Mouse (Mus musculus) bone marrow, adult 2 months (tissue): ENCODE results near the gene Large1. TPM values are rescaled to one million over a fixed set of nuclear protein-coding genes. Genes with fewer than 3 reads are reported as not detected.

Source experiments
- H3K27ac ChIP-seq: fragments of 200-500 bp; 2 replicates; pipeline ENCODE4 v1.5.1; 2012; ENCODE audit warnings: low read depth, mild to moderate bottlenecking, control low read depth, inconsistent platforms, low read length; ENCODE audit not compliant: control insufficient read depth, poor library complexity, insufficient read depth
- H3K4me1 ChIP-seq: fragments of 200-500 bp; 2 replicates; pipeline ENCODE4 v1.6.1; 2011; ENCODE audit warnings: low read length; ENCODE audit not compliant: control insufficient read depth, insufficient read depth
- H3K4me3 ChIP-seq: fragments of 200-500 bp; replicated peaks from 2 replicates; pipeline ENCODE3; 2011; ENCODE audit warnings: mild to moderate bottlenecking, low read depth, low read length, control low read depth; ENCODE audit not compliant: control insufficient read depth
- CTCF ChIP-seq: fragments of 200-500 bp; IDR thresholded peaks from 2 replicates; pipeline ENCODE4 v1.5.1; 2011; ENCODE audit warnings: low read length, control low read depth; ENCODE audit not compliant: control insufficient read depth, insufficient read depth
- POLR2A ChIP-seq: fragments of 200-500 bp; IDR thresholded peaks from 2 replicates; pipeline ENCODE4 v1.6.1; 2011; ENCODE audit warnings: low read depth, mild to moderate bottlenecking, control low read depth, low read length, borderline replicate concordance; ENCODE audit not compliant: control insufficient read depth
- WGBS: fragments of 180-500 bp; shearing (Covaris S2); methylation state at CpG from one replicate; pipeline ENCODE4 v1.1.7; 2018; 5-methylcytosine and 5-hydroxymethylcytosine counted together
- polyA plus RNA-seq: library from polyadenylated mRNA; stranded (reverse); fragments of >200 nt; gene quantifications from 2 replicates; pipeline ENCODE4 v1.2.4, GENCODE M21; 2011; ENCODE audit warnings: low replicate concordance; ENCODE audit not compliant: missing spikeins, insufficient read depth, insufficient read length

Gene Large1
- polyA plus RNA-seq, 1 experiment: 2.1 TPM

DNA sequence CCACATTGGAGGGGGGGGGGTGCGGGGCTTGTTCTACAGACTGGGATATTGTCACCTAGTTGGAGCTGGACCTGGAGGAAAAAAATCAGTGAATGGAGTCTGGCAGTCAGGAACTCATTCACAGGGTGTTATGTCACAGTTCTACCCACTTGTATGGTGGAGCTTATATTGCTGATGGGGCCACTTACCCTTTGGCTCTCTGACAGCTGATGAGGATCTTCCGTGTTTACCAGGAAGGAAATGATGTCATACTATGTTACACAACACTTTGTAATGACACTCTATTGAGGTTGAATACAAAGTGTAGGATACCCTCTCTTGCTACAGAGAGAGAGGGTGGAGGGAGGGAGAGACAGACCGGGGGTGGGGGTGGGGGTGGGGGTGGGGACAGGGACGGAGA is 517.5 kb downstream of the Large1 start:
- Histone ChIP-seq H3K4me3 (no peak overlapping the region), H3K27ac (no peak overlapping the region), H3K4me1 (peaks cover 3% of the 10 kb centered on the region; the same call in 1 of the 2 replicates)
- no peak for TF ChIP-seq POLR2A
- 48% methylated on average over 4 of the region's 4 CpGs for WGBS

DNA sequence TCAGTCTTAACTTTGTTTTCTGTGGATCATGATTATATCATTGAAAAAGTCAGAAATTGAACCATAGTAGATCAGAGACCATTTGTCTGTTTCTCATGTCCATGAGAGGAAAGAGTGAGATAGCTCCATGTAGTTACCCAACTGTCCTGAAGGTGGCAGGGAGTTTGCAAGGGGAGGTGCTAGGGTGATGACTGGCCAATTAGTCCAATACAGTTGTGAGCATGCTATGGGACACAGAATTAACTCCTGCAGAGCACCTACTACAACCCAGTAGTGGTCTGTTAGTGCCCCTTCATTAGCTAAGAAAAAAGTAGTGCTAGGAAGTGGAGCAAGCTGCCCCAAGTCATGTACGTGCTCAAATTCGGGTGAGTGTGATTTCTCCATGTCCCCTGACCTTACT is 520.2 kb downstream of the Large1 start:
- 49% methylated on average over 2 of the region's 2 CpGs for WGBS
- 0 out of 2 replicates have a peak, but pooled peaks have one; percentile 8 for TF ChIP-seq CTCF
- no peak for TF ChIP-seq POLR2A

DNA sequence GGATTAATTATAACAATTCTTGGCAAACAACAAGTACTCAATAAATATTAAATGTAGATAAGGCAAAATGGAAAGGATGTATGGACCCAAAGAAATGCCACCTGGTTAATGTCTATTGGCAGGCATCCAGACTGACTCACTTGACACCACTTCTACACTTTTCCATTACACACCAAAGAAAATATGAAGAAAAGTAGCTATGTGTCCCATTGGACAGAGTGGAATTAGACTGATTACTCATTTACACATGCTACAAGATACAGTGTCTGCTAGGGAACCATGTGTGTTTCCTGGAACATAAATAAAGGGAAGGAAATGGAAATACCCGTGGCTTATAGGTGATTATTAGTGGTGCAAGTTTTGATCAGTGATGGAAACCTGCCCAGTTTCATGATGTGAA is 521.0 kb downstream of the Large1 start:
- 11% methylated on average over 1 of the region's 1 CpGs for WGBS
- TF ChIP-seq POLR2A (no peak), CTCF (no peak)
- H3K4me3 ChIP-seq: no peak overlapping the region
- H3K4me1 ChIP-seq: peaks cover 3% of the 10 kb centered on the region; the same call in 1 of the 2 replicates
- no peak overlapping the region for H3K27ac ChIP-seq

More for the DNA sequence above, 520.2 kb downstream of the Large1 start:
- no peak overlapping the region for H3K27ac ChIP-seq
- peaks cover 3% of the 10 kb centered on the region; the same call in 1 of the 2 replicates for H3K4me1 ChIP-seq
- no peak overlapping the region for H3K4me3 ChIP-seq

DNA sequence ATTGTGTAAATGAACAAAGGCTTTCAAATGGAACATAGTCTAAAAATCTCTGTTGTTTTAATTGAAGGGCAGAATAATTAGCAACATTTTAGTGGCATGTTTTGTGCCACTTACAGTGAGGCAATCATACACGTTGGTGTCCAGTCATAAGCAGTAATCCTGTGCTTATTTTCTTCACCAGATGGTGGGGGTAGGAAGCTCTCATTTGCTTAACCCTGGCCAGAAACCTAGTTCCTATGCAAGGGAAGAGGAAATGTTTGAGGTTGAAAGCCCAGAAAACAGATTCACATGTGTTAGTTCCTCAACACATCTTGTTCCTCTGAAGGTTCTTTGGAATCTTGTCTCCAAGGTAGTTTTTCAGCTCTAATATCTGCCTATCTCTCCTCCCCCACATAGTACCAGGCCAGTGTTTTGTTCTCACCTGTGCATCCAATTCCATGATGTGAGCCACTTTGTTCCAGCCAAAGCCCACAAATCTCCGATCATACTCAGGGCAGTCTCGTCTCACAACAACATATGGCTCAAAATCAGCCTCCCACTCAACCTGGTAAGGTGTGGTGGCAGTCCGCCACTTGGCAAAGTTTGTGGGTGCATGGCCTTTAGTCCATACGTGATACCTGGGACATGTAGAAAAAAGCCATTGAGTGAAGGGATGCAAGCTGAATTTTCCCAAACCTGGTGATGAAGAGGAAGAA is 535.5 kb downstream of the Large1 start:
- Histone ChIP-seq H3K27ac (no peak overlapping the region), H3K4me3 (no peak overlapping the region), H3K4me1 (peaks cover 2% of the 10 kb centered on the region; the same call in 1 of the 2 replicates)
- TF ChIP-seq CTCF (no peak), POLR2A (no peak)
- 61% methylated on average over 5 of the region's 5 CpGs for WGBS

DNA sequence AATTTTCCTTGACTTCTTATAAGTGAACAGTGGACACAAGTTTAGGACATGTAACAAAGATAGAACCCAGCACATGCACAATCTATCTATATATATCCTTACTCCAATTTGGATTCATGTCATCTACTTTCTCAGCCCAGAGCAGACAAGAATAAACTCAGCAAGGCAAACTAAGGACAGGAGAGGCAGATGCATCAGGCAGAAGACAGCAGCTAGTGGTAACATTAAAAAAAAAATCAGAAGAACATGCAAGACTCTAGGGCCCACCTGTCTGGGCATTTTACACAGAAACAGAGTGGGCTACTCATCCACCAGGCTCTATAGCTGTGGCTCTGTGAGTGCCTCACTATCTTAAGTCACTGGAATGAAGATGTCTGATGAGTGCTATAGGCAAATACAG is 536.7 kb downstream of the Large1 start:
- Histone ChIP-seq H3K27ac (no peak overlapping the region), H3K4me1 (peaks cover 2% of the 10 kb centered on the region; the same call in 1 of the 2 replicates), H3K4me3 (no peak overlapping the region)
- TF ChIP-seq CTCF: no peak
- no peak for TF ChIP-seq POLR2A

DNA sequence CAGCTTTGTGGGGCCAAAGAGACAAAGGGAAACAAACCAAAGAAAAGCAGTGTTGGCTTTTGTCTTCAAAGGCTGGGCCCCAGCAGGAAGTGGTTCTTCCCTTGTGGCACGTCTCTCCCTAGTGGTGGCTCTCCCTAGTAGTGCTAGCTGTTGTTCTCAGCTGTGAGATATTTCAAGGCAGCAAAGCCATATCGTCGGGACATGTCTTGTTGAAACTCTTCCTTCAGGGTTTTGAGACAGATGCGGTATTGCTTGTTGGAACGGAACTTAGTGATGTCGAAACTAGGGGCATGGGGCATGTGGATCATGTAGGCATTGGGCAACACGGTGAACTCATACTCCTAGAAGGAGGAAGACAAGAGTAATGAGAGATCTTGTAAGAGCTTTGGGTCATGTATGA is 537.7 kb downstream of the Large1 start:
- whole genome bisulfite sequencing: 22% methylated on average over 7 of the region's 7 CpGs
- Histone ChIP-seq H3K4me3 (no peak overlapping the region), H3K4me1 (peaks cover 2% of the 10 kb centered on the region; the same call in 1 of the 2 replicates), H3K27ac (peak overlapping the region; percentile 47; the same call in 1 of the 2 replicates)
- no peak for TF ChIP-seq POLR2A
- no peak; the same call in 1 of the 2 replicates for TF ChIP-seq CTCF

DNA sequence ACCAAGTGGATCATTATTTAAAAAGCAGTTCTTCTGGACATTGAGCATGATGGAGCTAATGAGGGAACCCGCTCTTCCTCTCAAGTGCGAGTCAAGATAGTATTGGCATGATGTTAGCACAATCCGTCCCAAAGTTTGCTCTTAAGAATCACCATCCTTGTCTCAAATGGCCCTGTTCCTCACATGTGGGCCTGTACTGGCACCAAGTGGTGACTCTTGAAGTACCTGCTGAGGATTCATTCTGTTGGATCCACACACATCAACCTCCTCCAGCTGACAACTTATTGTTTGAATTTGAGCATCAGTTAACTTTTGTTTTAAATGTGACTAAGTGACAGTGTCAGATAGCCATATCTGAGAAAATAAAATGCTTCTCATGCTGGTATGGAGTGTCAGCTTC is 540.6 kb downstream of the Large1 start:
- no peak overlapping the region for H3K4me3 ChIP-seq
- TF ChIP-seq POLR2A (no peak), CTCF (no peak)
- no peaks in the 10 kb centered on the region; the same call in 1 of the 2 replicates for H3K4me1 ChIP-seq
- H3K27ac ChIP-seq: no peak overlapping the region
- whole genome bisulfite sequencing: 76% methylated on average over 3 of the region's 3 CpGs

DNA sequence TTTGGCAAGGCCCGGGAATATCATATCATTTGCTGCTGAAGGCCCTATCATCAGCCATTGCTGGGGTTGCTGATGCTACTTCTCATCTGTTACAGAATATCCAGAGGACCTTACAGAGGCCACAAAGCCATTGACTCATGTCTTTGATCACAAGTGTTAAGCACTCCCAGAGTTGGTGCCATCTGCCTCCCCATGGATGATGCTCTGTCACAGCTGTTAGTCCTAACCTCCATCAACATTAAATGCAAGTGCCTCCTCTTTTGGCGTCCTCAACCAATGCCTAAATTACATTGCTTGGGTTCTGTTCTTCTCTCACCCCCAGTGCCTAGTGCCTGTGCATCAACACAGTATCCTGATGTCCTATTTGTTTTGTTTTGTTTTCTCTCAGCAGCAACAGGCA is 551.8 kb downstream of the Large1 start:
- no peak overlapping the region for H3K4me3 ChIP-seq
- H3K4me1 ChIP-seq: no peaks in the 10 kb centered on the region
- TF ChIP-seq CTCF: no peak
- TF ChIP-seq POLR2A: no peak
- 72% methylated on average over 2 of the region's 2 CpGs for WGBS
- no peak overlapping the region for H3K27ac ChIP-seq
